Mouse (Mus musculus) spleen, postnatal 4 days (tissue): ENCODE measurements at regions not wholly inside any gene's neighbourhood (a gene's known extent, or its start where the extent isn't known, plus 50 kb on each side); places are given as distances from the start of the nearest gene placed in this dataset.

Source experiments
- DNase-seq, 2 experiments: peaks; one replicate each; pipeline ENCODE4 v3.0.0; 2022; ENCODE audit warnings: low spot score in 2 of 2

GRCm38 (mm10) chr17:85932360-85933132 is 212.4 kb downstream of the Srbd1 start:
- no peak for DNase-seq

- no peak for DNase-seq
Measured at GRCm38 (mm10) chr17:85931955-85932354, 213.0 kb downstream of the Srbd1 start.

- no peak for DNase-seq
Measured at GRCm38 (mm10) chr17:85930789-85931188, 214.2 kb downstream of the Srbd1 start.

GRCm38 (mm10) chr17:85930331-85930730 is 214.6 kb downstream of the Srbd1 start:
- DNase-seq, result no peak

DNA sequence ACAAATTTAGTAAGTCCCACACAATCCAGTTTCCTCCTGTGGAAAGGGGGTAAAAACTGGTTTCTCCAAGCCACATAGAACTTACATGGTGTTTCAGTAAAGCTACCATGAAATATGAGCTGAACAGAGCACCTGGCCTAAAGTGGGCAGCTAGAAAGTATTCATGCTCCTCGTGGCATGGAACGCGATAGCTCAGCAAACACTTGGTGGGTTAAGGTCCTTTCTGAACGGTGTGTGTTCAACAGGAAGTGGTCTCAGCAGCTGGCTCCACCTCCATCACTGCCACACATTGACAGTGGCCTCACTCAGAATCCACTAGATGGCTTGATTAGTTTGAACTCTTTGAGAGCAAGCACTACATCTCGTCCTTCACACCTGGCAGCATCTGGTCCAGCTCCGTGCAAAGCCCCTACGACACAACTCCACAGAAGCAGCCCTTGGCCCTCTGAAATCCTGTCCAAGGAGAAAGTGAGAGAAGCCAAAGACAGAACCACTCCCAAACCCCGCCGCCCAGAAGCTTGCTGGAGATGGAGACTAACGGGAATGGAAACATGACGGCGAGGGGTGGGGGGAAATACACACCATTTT is 215.2 kb downstream of the Srbd1 start:
- DNase-seq, result no peak

GRCm38 (mm10) chr17:85928543-85928942 is 216.4 kb downstream of the Srbd1 start:
- DNase-seq, result no peak

GRCm38 (mm10) chr17:85927261-85927660 is 217.7 kb downstream of the Srbd1 start:
- no peak for DNase-seq

GRCm38 (mm10) chr17:85926044-85926443 is 218.9 kb downstream of the Srbd1 start:
- DNase-seq, result no peak

GRCm38 (mm10) chr17:85921219-85921673 is 223.7 kb downstream of the Srbd1 start:
- DNase-seq, result no peak

DNA sequence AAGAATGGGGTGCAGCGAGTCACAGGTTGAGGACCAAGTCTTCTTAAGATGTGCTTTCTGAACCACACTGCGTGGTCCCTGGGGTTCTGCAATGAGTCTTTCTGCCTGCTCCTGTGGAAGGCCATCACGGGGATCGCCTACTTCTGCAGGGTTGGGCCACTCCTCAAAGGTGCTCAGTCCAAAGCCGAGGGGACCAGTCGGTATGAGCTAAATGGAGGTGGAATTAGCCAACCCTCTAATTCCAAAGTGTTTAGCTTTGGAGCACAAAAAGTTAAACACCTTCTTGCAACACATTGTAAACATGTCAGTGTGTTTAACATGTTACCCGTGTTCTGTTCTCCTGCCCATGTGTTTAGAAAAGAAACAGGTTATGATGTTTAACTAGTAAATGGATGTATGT is 225.1 kb downstream of the Srbd1 start:
- DNase-seq, result no peak

GRCm38 (mm10) chr17:85915870-85916269 is 227.8 kb upstream of the Six2 start:
- DNase-seq, result no peak

DNA sequence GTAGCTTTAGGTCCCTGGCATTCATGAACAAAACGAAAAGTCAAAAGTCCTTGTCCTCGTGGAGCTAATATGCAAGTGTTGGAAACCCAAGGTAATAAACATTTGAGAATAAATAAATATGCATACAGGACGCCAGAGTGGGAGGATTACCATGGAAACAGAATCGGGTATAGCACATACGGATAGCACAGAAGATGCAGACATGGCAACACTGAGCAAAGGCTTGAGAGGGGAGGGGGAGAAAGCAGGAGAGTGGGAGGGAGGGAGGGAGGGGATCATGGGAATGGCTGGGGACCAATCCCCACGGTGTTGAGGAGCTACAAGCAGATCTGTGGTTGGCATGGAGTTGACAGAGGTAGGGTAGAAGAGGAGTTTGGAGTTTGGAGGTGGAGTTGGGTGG is 226.0 kb upstream of the Six2 start:
- no peak for DNase-seq

- DNase-seq, result no peak
Measured at GRCm38 (mm10) chr17:85908709-85909108, 220.6 kb upstream of the Six2 start.

DNA sequence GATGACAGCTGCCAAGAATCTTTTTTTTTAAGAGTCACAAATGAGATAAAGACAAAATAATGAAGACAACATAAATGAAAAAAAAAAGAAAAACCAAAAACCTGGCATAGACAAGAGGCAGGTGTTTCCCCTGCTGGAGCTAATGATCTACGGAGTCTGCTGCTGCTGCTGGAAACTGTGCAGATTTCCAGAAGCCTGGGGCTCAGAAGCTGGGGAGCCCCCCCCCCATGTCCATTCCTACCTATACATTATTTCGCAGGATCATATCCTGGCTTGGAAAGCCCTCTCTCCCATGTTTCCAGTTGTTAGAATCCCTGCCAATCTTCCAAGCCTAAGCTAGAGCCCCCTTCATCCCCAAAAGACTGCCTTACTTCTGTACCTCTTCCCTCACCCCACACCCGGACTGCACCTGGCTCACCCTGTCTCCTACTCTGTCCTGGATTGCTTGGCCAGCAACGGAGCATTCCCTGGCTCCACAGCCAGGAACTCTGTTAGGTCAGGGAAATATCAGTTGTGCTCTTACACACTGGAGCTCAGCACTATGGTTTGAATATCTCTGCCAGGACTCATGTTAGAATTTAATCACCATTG is 218.6 kb upstream of the Six2 start:
- DNase-seq, result no peak

DNA sequence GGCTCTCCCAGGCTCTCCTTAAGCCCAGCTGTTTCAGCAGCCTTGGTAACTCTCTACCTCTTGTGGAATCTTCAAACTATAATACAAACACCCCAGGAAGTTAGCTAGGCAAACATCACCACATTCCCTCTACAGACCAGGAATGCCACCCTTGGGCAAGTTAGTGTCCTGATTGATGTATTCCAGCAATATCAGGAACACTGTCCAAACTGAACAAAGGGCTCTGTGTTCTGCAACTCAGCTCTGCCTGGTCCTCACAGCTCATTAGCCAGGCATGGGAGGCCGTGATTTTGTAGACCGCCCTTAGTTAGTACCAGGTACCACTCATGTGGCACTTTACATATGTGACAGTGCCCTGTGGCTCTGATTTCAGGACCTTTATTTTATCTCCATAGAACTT is 214.5 kb upstream of the Six2 start:
- no peak for DNase-seq

DNA sequence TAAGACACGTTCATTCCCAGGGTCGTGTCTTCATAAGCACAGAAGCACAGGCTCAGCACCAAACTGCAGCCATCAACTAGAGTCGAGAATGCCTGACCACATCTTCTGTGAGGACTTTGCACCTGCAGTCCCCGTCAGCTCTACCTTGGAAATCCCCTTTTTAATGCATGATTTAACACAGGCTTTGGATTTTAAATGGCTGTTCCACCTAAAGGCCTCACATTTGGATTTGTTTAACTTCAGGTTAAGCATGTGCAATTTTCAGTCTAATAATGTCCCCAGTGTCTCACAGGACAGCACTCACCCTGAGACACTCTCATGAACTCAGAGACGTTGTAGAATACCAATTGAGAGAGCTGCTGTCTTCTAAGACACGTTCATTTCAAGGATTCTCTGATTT is 211.0 kb upstream of the Six2 start:
- no peak for DNase-seq

DNA sequence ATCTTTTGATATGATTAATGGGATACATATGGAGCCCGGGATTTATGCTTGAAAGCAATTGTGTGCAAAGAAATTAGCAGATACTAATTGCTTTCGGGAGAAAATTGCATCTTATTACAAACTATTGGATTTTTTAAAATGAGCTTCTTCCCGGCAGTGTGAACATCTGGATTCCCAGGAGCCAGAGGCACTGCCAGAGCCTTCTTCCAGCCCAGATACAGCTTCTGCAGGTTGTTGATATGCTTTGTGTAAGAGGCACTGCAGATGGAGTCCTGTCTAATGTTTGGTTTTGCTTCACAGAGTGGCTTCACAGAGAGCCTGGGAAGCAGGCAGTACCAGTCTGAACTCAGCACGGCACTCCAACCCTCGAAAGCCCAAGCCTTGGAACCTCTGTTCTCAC is 207.9 kb upstream of the Six2 start:
- no peak for DNase-seq

DNA sequence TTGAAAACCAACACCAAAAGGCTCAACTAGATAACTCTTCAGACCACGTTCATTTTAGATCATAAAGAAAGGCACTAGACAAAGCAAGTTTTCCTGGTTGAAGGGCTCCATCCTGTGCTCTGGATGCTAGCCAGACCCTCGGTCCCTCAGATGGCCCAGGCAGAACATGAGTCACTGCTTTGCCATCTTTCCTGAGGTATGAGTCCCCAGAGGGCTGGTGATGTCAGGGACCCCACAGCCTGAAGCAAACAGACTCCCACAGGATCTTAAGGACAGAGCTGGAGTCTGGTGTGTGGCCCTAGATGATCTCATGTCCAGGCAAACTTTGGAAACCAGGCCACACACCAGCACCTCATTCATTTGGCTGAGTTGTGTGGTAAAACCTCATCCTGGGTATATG is 203.2 kb upstream of the Six2 start:
- no peak for DNase-seq

DNA sequence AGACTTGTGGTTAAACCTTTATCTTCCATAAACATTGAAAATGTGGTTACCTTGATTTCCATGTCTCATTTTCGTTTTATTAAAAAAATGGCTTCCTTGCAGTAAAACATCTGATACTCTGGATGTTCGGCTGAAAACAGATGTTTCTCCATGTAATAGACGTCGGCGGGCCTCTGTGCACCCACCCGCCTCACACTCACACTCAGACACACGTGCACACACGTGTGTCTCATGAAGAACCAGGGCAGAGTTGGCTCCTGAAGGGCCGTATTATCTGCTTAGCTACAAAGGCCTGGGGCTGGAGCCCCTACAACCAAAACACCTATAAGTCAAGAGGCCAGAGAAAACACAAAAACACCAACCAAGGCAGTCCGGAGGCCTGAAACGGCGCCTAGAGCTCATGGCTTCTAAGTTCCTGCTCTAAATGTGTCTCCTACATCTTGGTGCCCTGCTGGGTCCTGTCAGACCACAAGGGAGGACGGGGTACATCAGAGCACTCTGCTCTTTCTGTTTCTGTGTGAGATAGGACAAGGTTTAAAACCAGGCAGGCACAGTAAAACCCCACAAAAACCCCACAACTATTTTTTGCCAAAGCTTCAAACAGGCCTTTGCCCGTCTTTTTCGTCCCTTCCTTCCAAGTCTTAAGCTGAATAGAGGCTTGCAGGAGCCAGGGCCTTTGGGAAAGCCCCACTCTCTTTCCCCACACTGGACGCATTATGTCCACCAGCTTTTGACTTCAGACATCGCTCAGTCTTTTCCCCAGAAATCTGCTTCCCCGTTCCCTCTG is 201.9 kb upstream of the Six2 start:
- no peak for DNase-seq

DNA sequence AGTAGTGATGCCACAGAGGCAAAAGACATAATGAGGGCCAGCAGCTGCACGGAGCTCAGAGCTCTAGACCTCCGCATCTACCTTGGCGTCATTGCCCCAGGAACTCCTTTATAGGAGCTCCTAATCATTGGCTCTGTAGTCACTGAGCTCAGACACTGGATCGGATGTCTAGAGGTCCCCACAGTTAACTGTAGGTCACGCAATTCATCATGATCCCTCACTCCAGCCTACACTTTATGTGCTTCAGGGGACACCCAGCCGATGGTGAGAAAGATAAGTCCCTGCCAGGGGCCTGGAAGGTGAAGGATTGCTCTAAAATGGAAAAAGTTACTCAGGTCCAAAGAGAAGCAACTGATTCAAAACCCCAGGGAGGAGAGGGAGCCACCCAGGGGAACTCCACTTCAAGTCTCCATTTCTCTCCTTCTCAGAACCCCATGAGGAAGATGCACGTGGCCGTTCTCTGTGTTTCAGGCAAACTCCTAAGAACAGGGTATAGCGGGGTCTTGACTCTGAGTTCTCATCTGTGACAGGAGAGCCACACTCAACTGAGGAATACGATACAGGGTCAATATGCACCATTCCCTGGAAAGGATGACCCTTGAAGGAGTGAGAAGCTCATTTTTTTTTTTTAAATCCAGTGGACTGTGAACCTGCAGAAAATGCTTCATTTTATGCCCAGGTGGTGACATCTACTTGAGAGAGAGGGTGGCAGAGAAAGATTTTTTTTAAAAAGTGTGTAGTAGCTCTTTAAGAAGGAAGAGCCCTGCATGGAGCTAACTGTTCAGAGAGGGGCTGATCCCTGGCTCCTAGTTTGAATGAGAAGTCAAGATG is 200.7 kb upstream of the Six2 start:
- DNase-seq, result no peak

- no peak for DNase-seq
Measured at GRCm38 (mm10) chr17:85886675-85887074, 198.6 kb upstream of the Six2 start.

GRCm38 (mm10) chr17:85886237-85886636 is 198.2 kb upstream of the Six2 start:
- DNase-seq, result no peak
